Mouse (Mus musculus) cerebellum, adult 2 months (tissue): ENCODE data around the gene Cdkn2d. TPM values are rescaled to one million over a fixed set of nuclear protein-coding genes. Genes with fewer than 3 reads are reported as not detected.
A peak's percentile ranks its signal among the peaks of the same experiment; 100 is the strongest.
"Not testable (repeated sequence)": the region's sequence is repeated elsewhere in the genome, so short reads cannot be mapped to it uniquely, and the experiment has no call there.

Source experiments
- DNase-seq, 2 experiments: peaks; one replicate each; pipeline ENCODE4 v3.0.0; 2021
- H3K27ac ChIP-seq: fragments of 200-500 bp; 2 replicates; pipeline ENCODE4 v1.5.1; 2012; ENCODE audit warnings: low read length, control low read depth, inconsistent platforms; ENCODE audit not compliant: insufficient read depth
- H3K27me3 ChIP-seq: fragments of 200-500 bp; 2 replicates; pipeline ENCODE4 v1.6.1; 2012; ENCODE audit warnings: inconsistent platforms, mild to moderate bottlenecking, low read length, moderate library complexity; ENCODE audit not compliant: control insufficient read depth, insufficient read depth
- H3K4me1 ChIP-seq: fragments of 200-500 bp; 2 replicates; pipeline ENCODE4 v1.6.1; 2011; ENCODE audit warnings: low read length; ENCODE audit not compliant: control insufficient read depth, insufficient read depth
- H3K4me3 ChIP-seq: fragments of 200-500 bp; replicated peaks from 2 replicates; pipeline ENCODE3; 2011; ENCODE audit warnings: mild to moderate bottlenecking, low read depth, low read length, control low read depth; ENCODE audit not compliant: insufficient read depth
- CTCF ChIP-seq: fragments of 200-500 bp; IDR thresholded peaks from 2 replicates; pipeline ENCODE4 v1.5.1; 2011; ENCODE audit warnings: low read depth, mild to moderate bottlenecking, control low read depth, low read length, moderate library complexity, borderline replicate concordance; ENCODE audit not compliant: insufficient read depth
- POLR2A ChIP-seq: fragments of 200-500 bp; IDR thresholded peaks from 2 replicates; pipeline ENCODE4 v1.6.1; 2011; ENCODE audit warnings: low read length, control low read depth, borderline replicate concordance; ENCODE audit not compliant: insufficient read depth
- WGBS: fragments of 180-500 bp; shearing (Covaris S2); methylation state at CpG from one replicate; pipeline ENCODE4 v1.1.7; 2018; 5-methylcytosine and 5-hydroxymethylcytosine counted together
- polyA plus RNA-seq: library from polyadenylated mRNA; depleted of rRNA; stranded (reverse); fragments of >200 nt; gene quantifications from 2 replicates; pipeline ENCODE4 v1.2.3, GENCODE M21; 2012

Cdkn2d gene
- polyA plus RNA-seq, 1 experiment: 88.6 TPM

GRCm38 (mm10) chr9:21268305-21268704, 22.9 kb downstream of the Cdkn2d start:
- no peak for TF ChIP-seq CTCF
- TF ChIP-seq POLR2A: no peak
- H3K27me3 ChIP-seq: no peaks in the 10 kb centered on the region
- no peak overlapping the region for H3K27ac ChIP-seq
- H3K4me3 ChIP-seq: no peak overlapping the region
- DNase-seq: no peak
- WGBS: 90% methylated on average over 16 of the region's 16 CpGs
- peaks cover 8% of the 10 kb centered on the region for H3K4me1 ChIP-seq

- Histone ChIP-seq H3K4me1 (peaks cover 8% of the 10 kb centered on the region), H3K27ac (no peak overlapping the region), H3K27me3 (no peaks in the 10 kb centered on the region), H3K4me3 (peak overlapping the region; percentile 37)
- TF ChIP-seq POLR2A (no peak), CTCF (no peak)
- DNase-seq: no peak
- 68% methylated on average over 5 of the region's 5 CpGs for WGBS
Observed at GRCm38 (mm10) chr9:21266889-21267288, 24.3 kb downstream of the Cdkn2d start.

- 4% methylated on average over 11 of the region's 11 CpGs for WGBS
Observed at GRCm38 (mm10) chr9:21265611-21266010, 25.6 kb downstream of the Cdkn2d start.

GRCm38 (mm10) chr9:21265000-21265561, 26.1 kb downstream of the Cdkn2d start, which contains the start of gene Atg4d:
Gene Atg4d (plus strand): TSS chr9:21265293.
- Histone ChIP-seq H3K27ac (peak within 1 kb of the TSS; percentile 73), H3K27me3 (no peaks in the 10 kb centered on the region), H3K4me3 (peak within 1 kb of the TSS; percentile 97), H3K4me1 (peaks cover 8% of the 10 kb centered on the region)
- TF ChIP-seq POLR2A: peak; percentile 90
- TF ChIP-seq CTCF: no peak
- DNase-seq: peak; percentile 99 to 100
- WGBS: under 1% methylated on average over 49 of the region's 49 CpGs

More at GRCm38 (mm10) chr9:21265611-21266010, 25.6 kb downstream of the Cdkn2d start:
- Histone ChIP-seq H3K4me3 (peak overlapping the region; percentile 97), H3K4me1 (peaks cover 8% of the 10 kb centered on the region), H3K27me3 (no peaks in the 10 kb centered on the region), H3K27ac (peak overlapping the region; percentile 57)
- TF ChIP-seq CTCF (no peak), POLR2A (no peak)
- no peak for DNase-seq

GRCm38 (mm10) chr9:21264272-21264999, 26.8 kb downstream of the Cdkn2d start:
- H3K4me3 ChIP-seq: peak overlapping the region; percentile 89
- DNase-seq: no peak
- no peaks in the 10 kb centered on the region for H3K27me3 ChIP-seq
- H3K27ac ChIP-seq: peak overlapping the region; percentile 73
- 19% methylated on average over 17 of the region's 17 CpGs for WGBS
- H3K4me1 ChIP-seq: peaks cover 8% of the 10 kb centered on the region
- TF ChIP-seq POLR2A (no peak), CTCF (no peak)

GRCm38 (mm10) chr9:21261831-21262230, 29.4 kb downstream of the Cdkn2d start:
- H3K27ac ChIP-seq: no peak overlapping the region
- H3K4me1 ChIP-seq: peaks cover 7% of the 10 kb centered on the region
- DNase-seq: no peak
- no peak overlapping the region for H3K4me3 ChIP-seq
- WGBS: 67% methylated on average over 2 of the region's 2 CpGs
- no peaks in the 10 kb centered on the region for H3K27me3 ChIP-seq
- no peak for TF ChIP-seq CTCF
- no peak for TF ChIP-seq POLR2A

GRCm38 (mm10) chr9:21260491-21261040, 30.6 kb downstream of the Cdkn2d start:
- no peak for DNase-seq
- 79% methylated on average over 6 of the region's 6 CpGs for WGBS
- Histone ChIP-seq H3K4me1 (no peaks in the 10 kb centered on the region), H3K4me3 (no peak overlapping the region), H3K27me3 (no peaks in the 10 kb centered on the region), H3K27ac (no peak overlapping the region)
- TF ChIP-seq POLR2A (no peak), CTCF (no peak)

- H3K4me3 ChIP-seq, DNase-seq, H3K27ac ChIP-seq, H3K4me1 ChIP-seq, H3K27me3 ChIP-seq: not testable (repeated sequence)
- WGBS: 84% methylated on average over 4 of the region's 4 CpGs
Observed at GRCm38 (mm10) chr9:21256349-21256748, 34.9 kb downstream of the Cdkn2d start.

- H3K27me3 ChIP-seq: no peaks in the 10 kb centered on the region; the same call in 1 of the 2 replicates
Observed at GRCm38 (mm10) chr9:21254690-21255089, 36.5 kb downstream of the Cdkn2d start.

More at GRCm38 (mm10) chr9:21254690-21255089, 36.5 kb downstream of the Cdkn2d start:
- DNase-seq: no peak
- Histone ChIP-seq H3K4me1 (no peaks in the 10 kb centered on the region), H3K4me3 (no peak overlapping the region), H3K27ac (no peak overlapping the region)
- no peak for TF ChIP-seq POLR2A
- TF ChIP-seq CTCF: no peak
